Mouse (Mus musculus) hindbrain, embryonic 14.5 days (tissue): ENCODE data around the gene Kxd1. TPM values are rescaled to one million over a fixed set of nuclear protein-coding genes. Genes with fewer than 3 reads are reported as not detected.

Experiments used
- ATAC-seq: fragments of 200-750 bp; cut with Nextera tagmentation; 2 replicates; pipeline ENCODE4 v1.8.0; 2017; ENCODE audit warnings: moderate number of reproducible peaks, mild to moderate bottlenecking, moderate TSS enrichment, moderate library complexity; ENCODE audit not compliant: low FRiP score
- DNase-seq: peaks from one replicate; pipeline ENCODE4 v3.0.0-alpha.2; 2015; ENCODE audit warnings: low spot score
- H3K27ac ChIP-seq: fragments of 300-500 bp; sonication (generic); 2 replicates; pipeline ENCODE4 v1.5.1; 2014; ENCODE audit warnings: mild to moderate bottlenecking, moderate library complexity
- H3K27me3 ChIP-seq: fragments of 300-500 bp; sonication (generic); 2 replicates; pipeline ENCODE4 v1.6.1; 2014; ENCODE audit warnings: mild to moderate bottlenecking, low read length, mixed read lengths; ENCODE audit not compliant: control insufficient read depth, insufficient read depth
- H3K36me3 ChIP-seq: fragments of 300-500 bp; sonication (generic); replicated peaks from 2 replicates; pipeline ENCODE4 v1.6.1; 2014; ENCODE audit not compliant: control insufficient read depth, insufficient read depth
- H3K4me1 ChIP-seq: fragments of 300-500 bp; sonication (generic); replicated peaks from 2 replicates; pipeline ENCODE4 v1.6.1; 2014; ENCODE audit warnings: antibody characterized with exemption, low read length, mixed read lengths; ENCODE audit not compliant: control insufficient read depth, insufficient read depth
- H3K4me2 ChIP-seq: fragments of 300-500 bp; sonication (generic); replicated peaks from 2 replicates; pipeline ENCODE4 v1.6.1; 2014; ENCODE audit warnings: mild to moderate bottlenecking, moderate library complexity
- H3K4me3 ChIP-seq: fragments of 300-500 bp; sonication (generic); replicated peaks from 2 replicates; pipeline ENCODE4 v1.5.1; 2014; ENCODE audit warnings: mild to moderate bottlenecking, low read length
- H3K9ac ChIP-seq: fragments of 300-500 bp; sonication (generic); 2 replicates; pipeline ENCODE4 v1.6.1; 2014
- H3K9me3 ChIP-seq: fragments of 300-500 bp; sonication (generic); 2 replicates; pipeline ENCODE4 v1.6.1; 2016; ENCODE audit warnings: low read length; ENCODE audit not compliant: control insufficient read depth
- WGBS: fragments of 180-500 bp; shearing (Covaris S2); extraction: QIAGEN DNeasy Blood & Tissue Kit; methylation state at CpG from one replicate; pipeline ENCODE4 v1.1.7; 2014; 5-methylcytosine and 5-hydroxymethylcytosine counted together
- polyA plus RNA-seq: library from polyadenylated mRNA; unstranded; fragments of >200 nt; fragmentation: Nextera tagmentation; extraction: Ambion mirVana; gene quantifications from 2 replicates; pipeline ENCODE4 v1.2.1, GENCODE M21; 2014

Kxd1 gene
- polyA plus RNA-seq, 1 experiment from 2014 or later: 46.5 TPM

- H3K36me3 ChIP-seq: no peaks in the 10 kb centered on the region
- no peaks in the 10 kb centered on the region for H3K9me3 ChIP-seq
- H3K4me1 ChIP-seq: peaks cover 12% of the 10 kb centered on the region; the same call in 1 of the 2 replicates
- no peak overlapping the region for H3K9ac ChIP-seq
- ATAC-seq (no peak), DNase-seq (no peak)
- 80% methylated on average over 5 of the region's 5 CpGs for WGBS
- no peak overlapping the region for H3K4me3 ChIP-seq
- H3K27ac ChIP-seq: no peak overlapping the region
- no peaks in the 10 kb centered on the region for H3K27me3 ChIP-seq
- no peak overlapping the region for H3K4me2 ChIP-seq
These were observed 60.5 kb downstream of the Kxd1 start for GRCm38 (mm10) chr8:70467229-70467725.

GRCm38 (mm10) chr8:70466771-70467170 lies 61.0 kb downstream of the Kxd1 start:
- Histone ChIP-seq H3K27ac (no peak overlapping the region), H3K9me3 (no peaks in the 10 kb centered on the region), H3K4me1 (peaks cover 12% of the 10 kb centered on the region; the same call in 1 of the 2 replicates), H3K4me3 (no peak overlapping the region), H3K9ac (no peak overlapping the region), H3K36me3 (no peaks in the 10 kb centered on the region), H3K4me2 (no peak overlapping the region), H3K27me3 (no peaks in the 10 kb centered on the region)
- 71% methylated on average over 11 of the region's 11 CpGs for WGBS
- DNase-seq (no peak), ATAC-seq (no peak)

GRCm38 (mm10) chr8:70466305-70466704 lies 61.5 kb downstream of the Kxd1 start:
- Histone ChIP-seq H3K9ac (no peak overlapping the region), H3K27me3 (no peaks in the 10 kb centered on the region), H3K36me3 (no peaks in the 10 kb centered on the region), H3K27ac (no peak overlapping the region), H3K9me3 (no peaks in the 10 kb centered on the region), H3K4me2 (no peak overlapping the region), H3K4me1 (peaks cover 12% of the 10 kb centered on the region; the same call in 1 of the 2 replicates), H3K4me3 (no peak overlapping the region)
- ATAC-seq: no peak
- no peak for DNase-seq
- WGBS: 77% methylated on average over 4 of the region's 4 CpGs

- H3K27me3 ChIP-seq: no peaks in the 10 kb centered on the region
- WGBS: 100% methylated on average over 4 of the region's 4 CpGs
- H3K9me3 ChIP-seq: no peaks in the 10 kb centered on the region
- H3K4me2 ChIP-seq: no peak overlapping the region
- no peak for ATAC-seq
- no peak for DNase-seq
- no peak overlapping the region for H3K4me3 ChIP-seq
- H3K36me3 ChIP-seq: no peaks in the 10 kb centered on the region
- no peak overlapping the region for H3K27ac ChIP-seq
- no peak overlapping the region for H3K9ac ChIP-seq
- H3K4me1 ChIP-seq: peaks cover 12% of the 10 kb centered on the region; the same call in 1 of the 2 replicates
These were observed 62.1 kb downstream of the Kxd1 start for GRCm38 (mm10) chr8:70465701-70466100.

- H3K4me3 ChIP-seq: no peak overlapping the region
- no peak overlapping the region for H3K4me2 ChIP-seq
- peaks cover 6% of the 10 kb centered on the region; the same call in 1 of the 2 replicates for H3K4me1 ChIP-seq
- no peak overlapping the region for H3K9ac ChIP-seq
- WGBS: 98% methylated on average over 6 of the region's 6 CpGs
- no peaks in the 10 kb centered on the region for H3K9me3 ChIP-seq
- no peaks in the 10 kb centered on the region for H3K36me3 ChIP-seq
- no peaks in the 10 kb centered on the region for H3K27me3 ChIP-seq
- H3K27ac ChIP-seq: no peak overlapping the region
- ATAC-seq: no peak
- no peak for DNase-seq
These were observed 63.6 kb downstream of the Kxd1 start for GRCm38 (mm10) chr8:70464162-70464561.

GRCm38 (mm10) chr8:70463306-70463705 lies 64.5 kb downstream of the Kxd1 start:
- no peaks in the 10 kb centered on the region for H3K9me3 ChIP-seq
- H3K9ac ChIP-seq: no peak overlapping the region
- H3K36me3 ChIP-seq: no peaks in the 10 kb centered on the region
- H3K27me3 ChIP-seq: no peaks in the 10 kb centered on the region
- DNase-seq: no peak
- H3K4me2 ChIP-seq: no peak overlapping the region
- 65% methylated on average over 4 of the region's 4 CpGs for WGBS
- ATAC-seq: no peak
- H3K27ac ChIP-seq: no peak overlapping the region
- no peaks in the 10 kb centered on the region for H3K4me1 ChIP-seq
- H3K4me3 ChIP-seq: no peak overlapping the region

GRCm38 (mm10) chr8:70462516-70462813 lies 65.3 kb downstream of the Kxd1 start:
- Histone ChIP-seq H3K36me3 (no peaks in the 10 kb centered on the region), H3K4me1 (no peaks in the 10 kb centered on the region), H3K27me3 (no peaks in the 10 kb centered on the region), H3K27ac (no peak overlapping the region), H3K9ac (no peak overlapping the region), H3K4me2 (no peak overlapping the region), H3K4me3 (no peak overlapping the region), H3K9me3 (no peaks in the 10 kb centered on the region)
- ATAC-seq (no peak), DNase-seq (no peak)
- 93% methylated on average over 8 of the region's 8 CpGs for WGBS

GRCm38 (mm10) chr8:70461765-70462515 lies 65.8 kb downstream of the Kxd1 start:
- H3K9me3 ChIP-seq: no peaks in the 10 kb centered on the region
- no peak overlapping the region for H3K4me3 ChIP-seq
- no peaks in the 10 kb centered on the region for H3K36me3 ChIP-seq
- no peaks in the 10 kb centered on the region for H3K27me3 ChIP-seq
- WGBS: 93% methylated on average over 16 of the region's 16 CpGs
- H3K4me2 ChIP-seq: no peak overlapping the region
- no peak overlapping the region for H3K9ac ChIP-seq
- H3K4me1 ChIP-seq: no peaks in the 10 kb centered on the region
- no peak overlapping the region for H3K27ac ChIP-seq
- no peak for DNase-seq
- no peak for ATAC-seq

GRCm38 (mm10) chr8:70460606-70461005 lies 67.2 kb downstream of the Kxd1 start:
- DNase-seq (no peak), ATAC-seq (no peak)
- 77% methylated on average over 9 of the region's 9 CpGs for WGBS
- H3K27ac ChIP-seq: no peak overlapping the region
- no peaks in the 10 kb centered on the region for H3K27me3 ChIP-seq
- no peaks in the 10 kb centered on the region for H3K9me3 ChIP-seq
- no peaks in the 10 kb centered on the region for H3K36me3 ChIP-seq
- no peak overlapping the region for H3K4me2 ChIP-seq
- H3K9ac ChIP-seq: no peak overlapping the region
- no peak overlapping the region for H3K4me3 ChIP-seq
- no peaks in the 10 kb centered on the region for H3K4me1 ChIP-seq
